Mouse (Mus musculus): ENCODE measurements around the gene Itpripl2. TPM values are rescaled to one million over a fixed set of nuclear protein-coding genes. Genes with fewer than 3 reads are reported as not detected.

Gene Itpripl2
- polyA plus RNA-seq, 1 experiment from 2014 or later, result 4.7 TPM

- H3K9me3 ChIP-seq (ENCODE audit: low read length), result peaks cover 10% of the 10 kb centered on the region; the same call in 1 of the 2 replicates
- H3K36me3 ChIP-seq (ENCODE audit: insufficient read depth, low read length), result no peaks in the 10 kb centered on the region
- no peak for ATAC-seq (ENCODE audit: low FRiP score, low TSS enrichment)
- H3K4me1 ChIP-seq (ENCODE audit: insufficient read depth, low read length), result peaks cover 19% of the 10 kb centered on the region
- H3K4me2 ChIP-seq (replicated peaks; ENCODE audit: low read depth, low read length), result no peak overlapping the region
- no peak overlapping the region for H3K27ac ChIP-seq (ENCODE audit: low read length)
- H3K9ac ChIP-seq (replicated peaks; ENCODE audit: low read length), result no peak overlapping the region
- H3K27me3 ChIP-seq (ENCODE audit: insufficient read depth, low read length), result no peaks in the 10 kb centered on the region
- no peak overlapping the region for H3K4me3 ChIP-seq (ENCODE audit: low read length)
- WGBS, result 78% methylated on average over 7 of the region's 7 CpGs
Observed at GRCm38 (mm10) chr7:118475008-118475705, 16.6 kb downstream of the Itpripl2 start.

- H3K4me3 ChIP-seq (ENCODE audit: low read length), result no peak overlapping the region
- no peak overlapping the region for H3K9ac ChIP-seq (replicated peaks; ENCODE audit: low read length)
- H3K27ac ChIP-seq (ENCODE audit: low read length), result no peak overlapping the region
- peaks cover 10% of the 10 kb centered on the region; the same call in 1 of the 2 replicates for H3K9me3 ChIP-seq (ENCODE audit: low read length)
- H3K36me3 ChIP-seq (ENCODE audit: insufficient read depth, low read length), result no peaks in the 10 kb centered on the region
- ATAC-seq (ENCODE audit: low FRiP score, low TSS enrichment), result no peak
- peaks cover 10% of the 10 kb centered on the region for H3K4me1 ChIP-seq (ENCODE audit: insufficient read depth, low read length)
- H3K4me2 ChIP-seq (replicated peaks; ENCODE audit: low read depth, low read length), result no peak overlapping the region
- WGBS, result 90% methylated on average over 1 of the region's 1 CpGs
- H3K27me3 ChIP-seq (ENCODE audit: insufficient read depth, low read length), result no peaks in the 10 kb centered on the region
Observed at GRCm38 (mm10) chr7:118472886-118473285, 18.9 kb downstream of the Itpripl2 start.

- Histone ChIP-seq H3K36me3 (ENCODE audit: insufficient read depth, low read length) (no peaks in the 10 kb centered on the region), H3K4me3 (ENCODE audit: low read length) (no peak overlapping the region), H3K4me2 (replicated peaks; ENCODE audit: low read depth, low read length) (no peak overlapping the region), H3K27ac (ENCODE audit: low read length) (no peak overlapping the region), H3K4me1 (ENCODE audit: insufficient read depth, low read length) (peaks cover 14% of the 10 kb centered on the region), H3K27me3 (ENCODE audit: insufficient read depth, low read length) (no peaks in the 10 kb centered on the region), H3K9me3 (ENCODE audit: low read length) (no peaks in the 10 kb centered on the region), H3K9ac (replicated peaks; ENCODE audit: low read length) (no peak overlapping the region)
- 78% methylated on average over 3 of the region's 3 CpGs for WGBS
- no peak for ATAC-seq (ENCODE audit: low FRiP score, low TSS enrichment)
Observed at GRCm38 (mm10) chr7:118468060-118468459, 23.7 kb downstream of the Itpripl2 start.

- Histone ChIP-seq H3K4me2 (replicated peaks; ENCODE audit: low read depth, low read length) (no peak overlapping the region), H3K4me1 (ENCODE audit: insufficient read depth, low read length) (peaks cover 19% of the 10 kb centered on the region), H3K27me3 (ENCODE audit: insufficient read depth, low read length) (no peaks in the 10 kb centered on the region), H3K4me3 (ENCODE audit: low read length) (no peak overlapping the region), H3K9me3 (ENCODE audit: low read length) (no peaks in the 10 kb centered on the region), H3K36me3 (ENCODE audit: insufficient read depth, low read length) (no peaks in the 10 kb centered on the region), H3K27ac (ENCODE audit: low read length) (no peak overlapping the region), H3K9ac (replicated peaks; ENCODE audit: low read length) (no peak overlapping the region)
- WGBS, result 18% methylated on average over 4 of the region's 4 CpGs
- ATAC-seq (ENCODE audit: low FRiP score, low TSS enrichment), result no peak
Observed at GRCm38 (mm10) chr7:118464432-118464831, 27.3 kb downstream of the Itpripl2 start.

- Histone ChIP-seq H3K4me2 (replicated peaks; ENCODE audit: low read depth, low read length) (no peak overlapping the region), H3K4me1 (ENCODE audit: insufficient read depth, low read length) (peaks cover 19% of the 10 kb centered on the region), H3K27ac (ENCODE audit: low read length) (no peak overlapping the region), H3K9ac (replicated peaks; ENCODE audit: low read length) (no peak overlapping the region), H3K36me3 (ENCODE audit: insufficient read depth, low read length) (no peaks in the 10 kb centered on the region), H3K27me3 (ENCODE audit: insufficient read depth, low read length) (no peaks in the 10 kb centered on the region), H3K4me3 (ENCODE audit: low read length) (no peak overlapping the region), H3K9me3 (ENCODE audit: low read length) (no peaks in the 10 kb centered on the region)
- no peak for ATAC-seq (ENCODE audit: low FRiP score, low TSS enrichment)
- 24% methylated on average over 11 of the region's 11 CpGs for WGBS
Observed at GRCm38 (mm10) chr7:118462818-118463762, 28.7 kb downstream of the Itpripl2 start.

GRCm38 (mm10) chr7:118461400-118462136 lies 30.2 kb downstream of the Itpripl2 start:
- ATAC-seq (ENCODE audit: low FRiP score, low TSS enrichment), result 0 out of 2 replicates have a peak, but pooled peaks have one; percentile 12
- H3K36me3 ChIP-seq (ENCODE audit: insufficient read depth, low read length), result no peaks in the 10 kb centered on the region
- peaks cover 19% of the 10 kb centered on the region for H3K4me1 ChIP-seq (ENCODE audit: insufficient read depth, low read length)
- WGBS, result 57% methylated on average over 16 of the region's 16 CpGs
- no peaks in the 10 kb centered on the region for H3K27me3 ChIP-seq (ENCODE audit: insufficient read depth, low read length)
- no peak overlapping the region for H3K4me2 ChIP-seq (replicated peaks; ENCODE audit: low read depth, low read length)
- H3K27ac ChIP-seq (ENCODE audit: low read length), result no peak overlapping the region
- no peak overlapping the region for H3K4me3 ChIP-seq (ENCODE audit: low read length)
- H3K9ac ChIP-seq (replicated peaks; ENCODE audit: low read length), result no peak overlapping the region
- H3K9me3 ChIP-seq (ENCODE audit: low read length), result no peaks in the 10 kb centered on the region

- H3K4me3 ChIP-seq (ENCODE audit: low read length), result no peak overlapping the region
- H3K27ac ChIP-seq (ENCODE audit: low read length), result no peak overlapping the region
- H3K27me3 ChIP-seq (ENCODE audit: insufficient read depth, low read length), result 0 out of 2 replicates have a peak, but pooled peaks cover 3% of the 10 kb centered on the region
- ATAC-seq (ENCODE audit: low FRiP score, low TSS enrichment), result no peak
- H3K4me2 ChIP-seq (replicated peaks; ENCODE audit: low read depth, low read length), result no peak overlapping the region
- no peaks in the 10 kb centered on the region; the same call in 1 of the 2 replicates for H3K4me1 ChIP-seq (ENCODE audit: insufficient read depth, low read length)
- no peaks in the 10 kb centered on the region for H3K9me3 ChIP-seq (ENCODE audit: low read length)
- no peaks in the 10 kb centered on the region for H3K36me3 ChIP-seq (ENCODE audit: insufficient read depth, low read length)
- no peak overlapping the region for H3K9ac ChIP-seq (replicated peaks; ENCODE audit: low read length)
- WGBS, result 64% methylated on average over 4 of the region's 4 CpGs
Observed at GRCm38 (mm10) chr7:118453722-118454121, 38.1 kb downstream of the Itpripl2 start.

- H3K9me3 ChIP-seq (ENCODE audit: low read length), result no peaks in the 10 kb centered on the region
- H3K27me3 ChIP-seq (ENCODE audit: insufficient read depth, low read length), result 0 out of 2 replicates have a peak, but pooled peaks cover 3% of the 10 kb centered on the region
- no peak for ATAC-seq (ENCODE audit: low FRiP score, low TSS enrichment)
- no peak overlapping the region for H3K9ac ChIP-seq (replicated peaks; ENCODE audit: low read length)
- no peaks in the 10 kb centered on the region for H3K36me3 ChIP-seq (ENCODE audit: insufficient read depth, low read length)
- H3K4me2 ChIP-seq (replicated peaks; ENCODE audit: low read depth, low read length), result no peak overlapping the region
- WGBS, result 25% methylated on average over 2 of the region's 2 CpGs
- no peak overlapping the region for H3K27ac ChIP-seq (ENCODE audit: low read length)
- H3K4me3 ChIP-seq (ENCODE audit: low read length), result no peak overlapping the region
- peaks cover 7% of the 10 kb centered on the region; the same call in 1 of the 2 replicates for H3K4me1 ChIP-seq (ENCODE audit: insufficient read depth, low read length)
Observed at GRCm38 (mm10) chr7:118452940-118453339, 38.8 kb downstream of the Itpripl2 start.

- Histone ChIP-seq H3K9me3 (ENCODE audit: low read length) (no peaks in the 10 kb centered on the region), H3K27ac (ENCODE audit: low read length) (peak within 1 kb of the TSS; percentile 16), H3K9ac (replicated peaks; ENCODE audit: low read length) (peak within 1 kb of the TSS; percentile 70), H3K4me1 (ENCODE audit: insufficient read depth, low read length) (peaks cover 18% of the 10 kb centered on the region; the same call in 1 of the 2 replicates), H3K4me2 (replicated peaks; ENCODE audit: low read depth, low read length) (peak within 1 kb of the TSS; percentile 93), H3K36me3 (ENCODE audit: insufficient read depth, low read length) (no peaks in the 10 kb centered on the region), H3K4me3 (ENCODE audit: low read length) (peak within 1 kb of the TSS; percentile 68), H3K27me3 (ENCODE audit: insufficient read depth, low read length) (peaks cover 12% of the 10 kb centered on the region)
- peak; percentile 75 for ATAC-seq (ENCODE audit: low FRiP score, low TSS enrichment)
- under 1% methylated on average over 51 of the region's 58 CpGs for WGBS
Observed at GRCm38 (mm10) chr7:118448134-118448967, 43.4 kb downstream of the Itpripl2 start, which contains the start of gene Syt17. TSS of gene Syt17 (minus strand) at chr7:118448222.
